Mouse (Mus musculus) ES-E14 (cell line): ENCODE measurements at regions not wholly inside any gene's neighbourhood (a gene's known extent, or its start where the extent isn't known, plus 50 kb on each side); places are given as distances from the start of the nearest gene placed in this dataset.

Source experiments
- DNase-seq: peaks from one replicate; pipeline ENCODE4 v3.0.0-alpha.2; 2013; ENCODE audit warnings: low read depth, low spot score
- H3K27ac ChIP-seq: 2 replicates; pipeline ENCODE4 v1.5.1; 2012; ENCODE audit warnings: low read depth, mild to moderate bottlenecking, low read length, moderate library complexity, mixed read lengths; ENCODE audit not compliant: poor library complexity, insufficient read depth, severe bottlenecking
- H3K36me3 ChIP-seq: 2 replicates; pipeline ENCODE4 v1.6.1; 2012; ENCODE audit warnings: mild to moderate bottlenecking, low read length, moderate library complexity, mixed read lengths; ENCODE audit not compliant: control insufficient read depth, poor library complexity, insufficient read depth, severe bottlenecking
- H3K4me1 ChIP-seq, 2 experiments: fragments of 150-350 bp in 1 of 2; sonication (generic) in 1 of 2; 2 replicates each; pipeline ENCODE4 v1.6.1; 2012; ENCODE audit warnings: low read length in 2 of 2, mild to moderate bottlenecking in 1 of 2, mixed read lengths in 1 of 2; ENCODE audit not compliant: control insufficient read depth in 2 of 2, insufficient read depth in 2 of 2, poor library complexity in 1 of 2
- H3K4me3 ChIP-seq, 2 experiments: fragments of 150-350 bp in 1 of 2; sonication (generic) in 1 of 2; 2 replicates each; pipeline ENCODE4 v1.5.1; 2012; ENCODE audit warnings: low read length in 2 of 2, low read depth in 1 of 2, mild to moderate bottlenecking in 1 of 2, mixed read lengths in 1 of 2; ENCODE audit not compliant: insufficient read depth in 1 of 2, poor library complexity in 1 of 2, severe bottlenecking in 1 of 2
- H3K9ac ChIP-seq: 2 replicates; pipeline ENCODE4 v1.6.1; 2012; ENCODE audit warnings: low read depth, mild to moderate bottlenecking, low read length, mixed read lengths; ENCODE audit not compliant: poor library complexity, insufficient read depth, severe bottlenecking
- H3K9me3 ChIP-seq: fragments of 150-350 bp; sonication (generic); 2 replicates; pipeline ENCODE4 v1.6.1; 2012; ENCODE audit warnings: low read depth, mild to moderate bottlenecking, low read length; ENCODE audit not compliant: control insufficient read depth, insufficient read depth
- CHD2 ChIP-seq: IDR thresholded peaks from 2 replicates; pipeline ENCODE4 v1.6.1; 2014; ENCODE audit warnings: mild to moderate bottlenecking, low read depth, low read length, inconsistent platforms
- HCFC1 ChIP-seq: IDR thresholded peaks from 2 replicates; pipeline ENCODE4 v1.6.1; 2012; ENCODE audit warnings: low read length, inconsistent platforms, borderline replicate concordance; ENCODE audit not compliant: insufficient read depth
- MAFK ChIP-seq: IDR thresholded peaks from 2 replicates; pipeline ENCODE4 v1.6.1; 2014; ENCODE audit warnings: mild to moderate bottlenecking, low read depth, low read length, inconsistent platforms; ENCODE audit not compliant: insufficient read depth
- ZC3H11A ChIP-seq: IDR thresholded peaks from 2 replicates; pipeline ENCODE4 v1.6.1; 2012; ENCODE audit warnings: low read depth, mild to moderate bottlenecking, inconsistent platforms, low read length, borderline replicate concordance
- ZNF384 ChIP-seq: IDR thresholded peaks from 2 replicates; pipeline ENCODE4 v1.6.1; 2012; ENCODE audit warnings: low read depth, low read length, inconsistent platforms
- in situ Hi-C, 2 experiments: fragments of 600-800 bp; cut with MboI; formaldehyde crosslinking; loops; one replicate each; pipeline ENCODE4 v1.15.1; 2025; ENCODE audit warnings: low sequenced_read_pairs in 2 of 2, inconsistent platforms in 1 of 2; ENCODE audit not compliant: unreplicated experiment in 2 of 2

GRCm38 (mm10) chr6:84416992-84417636 is 176.6 kb downstream of the Cyp26b1 start:
- H3K27ac ChIP-seq, result no peak overlapping the region
- no peaks in the 10 kb centered on the region for H3K9me3 ChIP-seq
- no peak for TF ChIP-seq ZC3H11A
- TF ChIP-seq HCFC1, result no peak
- TF ChIP-seq CHD2, result no peak
- H3K36me3 ChIP-seq, result no peaks in the 10 kb centered on the region
- DNase-seq, result no peak
- in situ Hi-C loops, result loop anchor here in 1 of 2 experiments (25.0 kb wide), 1 partner anchor 495 kb away; no protein-coding TSS in a partner anchor
- no peak overlapping the region for H3K4me3 ChIP-seq
- H3K4me1 ChIP-seq, result no peaks in the 10 kb centered on the region
- no peak overlapping the region for H3K9ac ChIP-seq

GRCm38 (mm10) chr6:84414400-84414799 is 179.3 kb downstream of the Cyp26b1 start:
- TF ChIP-seq HCFC1 (no peak), ZNF384 (no peak), CHD2 (no peak), ZC3H11A (no peak), MAFK (no peak)
- no peak for DNase-seq
- Histone ChIP-seq H3K9ac (no peak overlapping the region), H3K36me3 (no peaks in the 10 kb centered on the region), H3K4me1 (no peaks in the 10 kb centered on the region), H3K9me3 (no peaks in the 10 kb centered on the region), H3K4me3 (no peak overlapping the region), H3K27ac (no peak overlapping the region)
- in situ Hi-C loops, result loop anchor here in 1 of 2 experiments (25.0 kb wide), 1 partner anchor 498 kb away; no protein-coding TSS in a partner anchor

- no peak overlapping the region for H3K9ac ChIP-seq
- H3K4me3 ChIP-seq, result no peak overlapping the region
- H3K27ac ChIP-seq, result no peak overlapping the region
- H3K36me3 ChIP-seq, result no peaks in the 10 kb centered on the region
- no peaks in the 10 kb centered on the region for H3K4me1 ChIP-seq
- no peak for DNase-seq
- H3K9me3 ChIP-seq, result no peaks in the 10 kb centered on the region
- in situ Hi-C loops, result loop anchor here in 1 of 2 experiments (10.0 to 25.0 kb wide), 2 partner anchors 315 to 502 kb away; no protein-coding TSS in a partner anchor
- TF ChIP-seq MAFK (no peak), ZC3H11A (no peak), CHD2 (no peak), ZNF384 (no peak), HCFC1 (no peak)
These were observed 183.7 kb downstream of the Cyp26b1 start for GRCm38 (mm10) chr6:84409863-84410513.

DNA sequence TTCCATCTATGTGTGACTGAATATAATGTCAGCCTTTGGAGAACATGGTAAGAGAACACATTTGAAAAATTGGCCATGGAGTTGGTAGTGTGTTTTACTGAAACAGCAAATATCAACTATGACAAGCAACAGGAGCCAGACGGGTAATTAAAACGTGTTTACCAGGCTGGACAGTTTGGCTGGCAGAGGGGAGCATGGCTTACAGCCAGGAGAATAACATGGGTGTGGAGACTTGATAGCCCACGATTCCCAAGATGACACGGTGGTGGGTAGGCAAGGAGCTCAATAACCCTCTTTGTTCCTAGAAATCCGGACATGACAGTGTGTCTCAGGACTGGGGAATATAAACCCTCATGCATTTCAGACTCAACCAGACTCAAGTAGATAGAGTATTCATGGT is 185.2 kb downstream of the Cyp26b1 start:
- H3K9me3 ChIP-seq, result no peaks in the 10 kb centered on the region
- H3K4me1 ChIP-seq, result no peaks in the 10 kb centered on the region
- in situ Hi-C loops, result loop anchor here in 1 of 2 experiments (10.0 to 25.0 kb wide), 2 partner anchors 314 to 504 kb away; no protein-coding TSS in a partner anchor
- H3K4me3 ChIP-seq, result no peak overlapping the region
- H3K27ac ChIP-seq, result no peak overlapping the region
- TF ChIP-seq HCFC1 (no peak), MAFK (no peak), ZC3H11A (no peak), ZNF384 (no peak), CHD2 (no peak)
- H3K36me3 ChIP-seq, result no peaks in the 10 kb centered on the region
- no peak for DNase-seq
- H3K9ac ChIP-seq, result no peak overlapping the region
